Mouse (Mus musculus) splenic B cell, adult 2 months (primary cell): ENCODE results near the gene Galr3.

Experiments used
- DNase-seq: peaks from one replicate; pipeline ENCODE4 v3.0.0-alpha.2; 2011; ENCODE audit warnings: low read depth, low spot score
- H3K27me3 ChIP-seq: 2 replicates; pipeline ENCODE4 v1.6.1; 2012; ENCODE audit warnings: mild to moderate bottlenecking, low read length, moderate library complexity, mixed read lengths; ENCODE audit not compliant: control insufficient read depth, poor library complexity, insufficient read depth, severe bottlenecking
- H3K36me3 ChIP-seq: 2 replicates; pipeline ENCODE4 v1.6.1; 2012; ENCODE audit warnings: mild to moderate bottlenecking, low read length, moderate library complexity, mixed read lengths; ENCODE audit not compliant: control insufficient read depth, poor library complexity, insufficient read depth, severe bottlenecking

Galr3 gene

GRCm38 (mm10) chr15:79011550-79011949 lies 30.1 kb upstream of the Galr3 start:
- no peak for DNase-seq
- Histone ChIP-seq H3K27me3 (no peaks in the 10 kb centered on the region), H3K36me3 (no peaks in the 10 kb centered on the region)

DNA sequence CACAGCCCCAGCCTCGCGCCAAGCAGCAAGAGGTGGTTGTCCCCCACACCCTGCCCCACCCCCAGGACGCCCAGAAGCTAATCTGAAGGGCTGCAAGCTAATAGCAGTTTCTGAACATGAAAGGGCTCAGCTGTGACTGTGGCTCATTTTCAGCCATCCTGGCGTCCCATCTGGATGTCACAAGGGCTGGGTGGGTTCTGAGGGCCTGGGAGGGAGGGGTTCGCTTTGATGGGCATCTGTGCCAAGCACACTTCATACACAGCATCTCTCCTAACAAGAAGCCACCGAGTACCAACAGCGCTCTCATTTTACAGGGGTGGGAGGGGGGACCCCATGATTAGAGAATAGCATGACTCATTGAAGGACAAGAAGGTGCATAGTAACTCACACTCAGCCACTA lies 28.3 kb upstream of the Galr3 start:
- DNase-seq = no peak
- no peaks in the 10 kb centered on the region for H3K36me3 ChIP-seq
- no peaks in the 10 kb centered on the region for H3K27me3 ChIP-seq

GRCm38 (mm10) chr15:79018191-79018590 lies 23.5 kb upstream of the Galr3 start:
- no peaks in the 10 kb centered on the region for H3K36me3 ChIP-seq
- no peaks in the 10 kb centered on the region for H3K27me3 ChIP-seq
- no peak for DNase-seq

- no peaks in the 10 kb centered on the region for H3K36me3 ChIP-seq
- no peak for DNase-seq
- H3K27me3 ChIP-seq = no peaks in the 10 kb centered on the region
Observed at GRCm38 (mm10) chr15:79018886-79019285, 22.8 kb upstream of the Galr3 start.

DNA sequence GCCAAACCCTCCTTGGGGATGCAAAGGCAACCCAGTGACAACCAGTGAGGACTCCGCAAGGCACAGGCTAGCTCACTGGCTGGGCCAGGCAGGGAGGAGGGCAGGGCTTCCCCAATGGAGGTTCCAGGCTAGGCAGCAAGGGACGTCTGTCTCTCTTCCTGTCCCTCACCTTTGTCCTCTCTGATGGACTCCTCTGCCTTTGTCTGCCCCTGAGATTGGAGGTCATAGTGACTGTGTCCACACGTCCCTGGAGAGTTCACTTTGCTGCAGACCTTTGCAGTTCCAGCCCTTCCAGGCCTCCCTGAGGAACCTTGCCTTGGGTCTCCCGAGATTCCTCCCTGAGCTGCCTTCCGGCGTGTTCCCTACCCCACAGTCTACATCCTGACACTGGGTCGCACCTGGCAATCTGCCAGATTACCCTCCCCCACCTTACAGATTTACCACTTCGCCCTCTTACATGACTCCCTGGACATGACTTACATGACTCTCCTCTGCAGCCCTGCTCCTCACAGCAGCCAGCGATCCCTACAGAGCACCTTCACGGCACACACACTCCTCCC lies 18.9 kb upstream of the Galr3 start:
- no peak for DNase-seq
- Histone ChIP-seq H3K27me3 (no peaks in the 10 kb centered on the region), H3K36me3 (no peaks in the 10 kb centered on the region)

GRCm38 (mm10) chr15:79023366-79023765 lies 18.3 kb upstream of the Galr3 start:
- no peaks in the 10 kb centered on the region for H3K27me3 ChIP-seq
- no peaks in the 10 kb centered on the region for H3K36me3 ChIP-seq
- DNase-seq = no peak

GRCm38 (mm10) chr15:79025687-79026308 lies 15.9 kb upstream of the Galr3 start:
- no peaks in the 10 kb centered on the region for H3K36me3 ChIP-seq
- no peak for DNase-seq
- no peaks in the 10 kb centered on the region for H3K27me3 ChIP-seq

DNA sequence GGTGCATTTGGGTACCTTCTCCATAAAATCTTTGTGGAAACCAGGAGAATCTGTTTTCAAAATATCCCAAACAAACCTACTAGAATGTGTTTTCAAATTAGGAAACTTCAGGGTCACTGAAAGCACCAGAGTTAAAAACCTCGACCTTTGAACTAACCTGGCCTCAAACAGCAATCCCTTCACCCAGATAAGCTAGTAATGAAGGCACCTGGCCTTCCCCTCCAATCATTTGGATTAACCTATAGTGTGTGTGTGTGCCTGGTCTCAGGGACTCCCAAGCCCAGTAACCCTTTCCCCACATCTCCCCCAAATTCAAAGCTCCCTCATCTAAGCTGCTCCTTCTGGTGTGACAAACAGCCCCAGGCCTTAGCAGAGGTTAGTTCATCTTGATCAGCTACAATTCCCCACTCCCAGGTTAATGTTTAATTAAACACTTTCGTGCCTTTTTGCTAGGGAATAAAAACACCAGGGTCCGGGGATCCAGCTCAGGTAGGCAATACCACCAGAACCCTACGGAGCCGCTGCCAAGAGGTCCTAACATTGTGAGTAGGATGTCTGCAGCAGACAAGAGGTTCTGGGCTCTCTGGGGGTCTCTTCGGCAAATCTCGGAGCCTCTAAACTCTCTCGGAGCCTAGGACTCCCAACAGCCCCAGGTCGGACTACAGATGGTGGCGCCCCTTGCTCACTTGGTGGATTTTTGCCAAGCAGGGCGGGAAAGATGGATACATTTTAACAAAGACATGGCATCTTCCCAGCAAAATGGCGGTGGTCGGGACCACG lies 15.0 kb upstream of the Galr3 start:
- Histone ChIP-seq H3K36me3 (no peaks in the 10 kb centered on the region), H3K27me3 (no peaks in the 10 kb centered on the region)
- DNase-seq = no peak

GRCm38 (mm10) chr15:79027291-79028205 lies 14.1 kb upstream of the Galr3 start:
- DNase-seq = no peak
- H3K27me3 ChIP-seq = no peaks in the 10 kb centered on the region

DNA sequence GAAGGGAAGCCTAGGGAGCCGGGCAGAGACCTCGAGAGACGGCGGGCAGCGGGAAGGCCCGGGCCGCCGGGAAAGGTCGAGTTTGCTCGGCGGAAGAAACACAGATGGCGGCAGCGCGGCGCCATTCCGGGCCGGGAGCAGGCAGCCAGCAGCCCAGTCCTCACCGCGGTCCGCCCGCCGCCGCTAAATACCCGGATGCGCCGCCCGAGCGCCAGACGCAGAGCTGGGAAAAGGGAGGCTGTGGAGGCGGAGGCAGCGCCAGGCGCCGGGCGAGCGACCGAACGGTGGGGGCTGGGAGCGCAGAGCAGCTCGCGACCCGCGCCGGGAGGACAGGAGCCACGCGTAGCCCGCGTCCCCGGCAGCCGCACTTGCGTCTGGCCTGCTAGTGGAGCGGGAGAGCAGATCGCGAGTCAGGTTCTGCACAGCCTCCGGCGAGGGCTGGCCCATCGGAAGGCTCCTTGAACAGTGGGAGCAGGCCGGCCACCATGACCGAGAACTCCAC lies 13.4 kb upstream of the Galr3 start, which contains the start of gene H1f0:
TSS of gene H1f0 (plus strand) at position 214 of the 502 bp plus-strand sequence.
- peak; percentile 63 for DNase-seq

More at GRCm38 (mm10) chr15:79027291-79028205, 14.1 kb upstream of the Galr3 start:
- no peaks in the 10 kb centered on the region for H3K36me3 ChIP-seq

DNA sequence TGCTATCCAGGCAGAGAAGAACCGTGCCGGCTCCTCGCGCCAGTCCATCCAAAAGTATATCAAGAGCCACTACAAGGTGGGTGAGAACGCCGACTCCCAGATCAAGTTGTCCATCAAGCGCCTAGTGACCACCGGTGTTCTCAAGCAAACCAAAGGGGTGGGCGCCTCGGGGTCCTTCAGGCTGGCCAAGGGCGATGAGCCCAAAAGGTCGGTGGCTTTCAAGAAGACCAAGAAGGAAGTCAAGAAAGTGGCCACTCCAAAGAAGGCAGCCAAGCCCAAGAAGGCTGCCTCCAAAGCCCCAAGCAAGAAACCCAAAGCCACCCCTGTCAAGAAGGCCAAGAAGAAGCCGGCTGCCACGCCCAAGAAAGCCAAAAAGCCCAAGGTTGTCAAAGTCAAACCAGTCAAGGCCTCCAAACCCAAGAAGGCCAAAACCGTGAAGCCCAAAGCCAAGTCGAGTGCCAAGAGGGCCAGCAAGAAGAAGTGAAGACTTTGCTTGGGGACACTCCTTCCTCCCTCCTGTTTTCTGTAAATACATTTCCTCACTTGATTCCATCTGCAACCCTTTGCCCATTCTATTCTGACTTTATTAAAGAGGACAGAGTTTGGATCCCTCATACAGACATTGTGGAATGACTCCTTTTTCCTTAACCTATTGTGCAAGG lies 12.7 kb upstream of the Galr3 start:
- no peaks in the 10 kb centered on the region for H3K27me3 ChIP-seq
- no peak for DNase-seq
- no peaks in the 10 kb centered on the region for H3K36me3 ChIP-seq

More for the DNA sequence above, 13.4 kb upstream of the Galr3 start, which contains the start of gene H1f0:
- Histone ChIP-seq H3K36me3 (no peaks in the 10 kb centered on the region), H3K27me3 (no peaks in the 10 kb centered on the region)

GRCm38 (mm10) chr15:79029519-79030241 lies 12.0 kb upstream of the Galr3 start:
- H3K36me3 ChIP-seq = no peaks in the 10 kb centered on the region
- no peaks in the 10 kb centered on the region for H3K27me3 ChIP-seq
- no peak for DNase-seq

GRCm38 (mm10) chr15:79030551-79031435 lies 10.9 kb upstream of the Galr3 start:
- Histone ChIP-seq H3K27me3 (no peaks in the 10 kb centered on the region), H3K36me3 (no peaks in the 10 kb centered on the region)
- DNase-seq = peak; percentile 79
